Mouse (Mus musculus) monocyte, adult 5-6 weeks (primary cell): ENCODE measurements around the gene Prdx6. TPM values are rescaled to one million over a fixed set of nuclear protein-coding genes. Genes with fewer than 3 reads are reported as not detected.

ENCODE experiments used
- ATAC-seq: fragments of 153-309, 156-312 bp; replicated peaks from 2 replicates; pipeline ENCODE4 v1.8.0; 2017; ENCODE audit warnings: mild to moderate bottlenecking; ENCODE audit not compliant: low TSS enrichment, insufficient number of reproducible peaks, severe bottlenecking, poor library complexity, low FRiP score
- total RNA-seq: library from RNA; stranded (forward); fragments of 200-1000, 200-491, 200-594 nt; gene quantifications from 3 replicates; pipeline ENCODE4 v1.2.3, GENCODE M21; 2017

Gene Prdx6
- total RNA-seq, 1 experiment from 2014 or later: 189 TPM

DNA sequence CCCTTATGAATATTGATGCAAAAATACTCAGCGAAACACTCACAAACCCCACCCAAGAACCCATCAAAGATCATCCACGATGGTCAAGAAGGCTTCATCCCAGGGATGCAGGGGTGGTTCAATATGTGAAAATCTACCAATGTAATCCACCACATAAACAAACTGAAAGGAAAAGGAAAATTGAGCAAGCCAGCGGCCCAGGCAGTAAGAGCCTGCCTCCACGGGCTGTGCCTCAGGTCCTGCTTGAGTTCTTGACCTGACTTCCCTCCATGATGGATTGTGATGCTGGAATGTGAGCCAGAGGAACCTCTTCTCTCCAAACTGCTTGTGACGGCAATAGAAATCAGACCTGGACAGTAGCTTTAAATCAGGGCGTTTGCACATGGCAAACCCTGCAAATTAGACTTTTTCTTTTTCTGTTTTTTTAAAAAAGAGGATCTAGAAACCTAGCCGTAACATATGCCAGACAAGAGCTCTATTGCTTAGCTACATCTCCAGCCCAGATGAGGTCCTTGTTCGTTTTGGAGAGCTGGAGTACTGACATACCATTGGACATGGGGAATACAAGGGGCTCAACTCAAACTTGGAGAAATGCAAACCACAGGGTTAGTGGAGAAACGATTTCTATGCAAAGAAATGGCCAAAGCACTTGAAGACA is 60.6 kb downstream of the Prdx6 start:
- no peak for ATAC-seq

Other genes starting within 250 kb of the Prdx6 start
- gene Zbtb37, start 216.4 kb downstream of the Prdx6 start, total RNA-seq: 13.1 to 20.4 TPM (median 15.5 TPM) in 3 replicates
- gene Dars2, start 180.6 kb downstream of the Prdx6 start, total RNA-seq: 5.7 to 12.4 TPM (median 8.2 TPM) in 3 replicates
- 3.1 to 6.8 TPM (median 4.9 TPM) in 3 replicates for gene Cenpl, start 180.5 kb downstream of the Prdx6 start, total RNA-seq
- gene Klhl20, start 119.7 kb downstream of the Prdx6 start, total RNA-seq: 17.1 to 39.8 TPM (median 20.9 TPM) in 3 replicates
- gene Ankrd45, start 108.5 kb downstream of the Prdx6 start, total RNA-seq: not detected in 3 replicates
- 2.5 TPM in 1 of 3 replicates, not detected in the others for gene Tex50, start 91.9 kb downstream of the Prdx6 start, total RNA-seq
- gene Tnfsf4, start 144.2 kb upstream of the Prdx6 start, total RNA-seq: 0.58 to 2.3 TPM (median 1.3 TPM) in 3 replicates
- not detected in 3 replicates for gene Tnfsf18, start 243.4 kb upstream of the Prdx6 start, total RNA-seq